Mouse (Mus musculus) neural tube, embryonic 13.5 days (tissue): ENCODE measurements around the gene Lepr. TPM values are rescaled to one million over a fixed set of nuclear protein-coding genes. Genes with fewer than 3 reads are reported as not detected.

Source experiments
- ATAC-seq: fragments of 200-750 bp; cut with Nextera tagmentation; 2 replicates; pipeline ENCODE4 v1.8.0; 2017; ENCODE audit warnings: low read depth, mild to moderate bottlenecking, moderate TSS enrichment, moderate library complexity
- H3K27ac ChIP-seq: fragments of 300-500 bp; sonication (generic); replicated peaks from 2 replicates; pipeline ENCODE4 v1.5.1; 2015; ENCODE audit warnings: moderate library complexity, mild to moderate bottlenecking, inconsistent platforms
- H3K27me3 ChIP-seq: fragments of 300-500 bp; sonication (generic); 2 replicates; pipeline ENCODE4 v1.6.1; 2015; ENCODE audit warnings: mild to moderate bottlenecking, inconsistent platforms
- H3K36me3 ChIP-seq: fragments of 300-500 bp; sonication (generic); 2 replicates; pipeline ENCODE4 v1.6.1; 2015; ENCODE audit warnings: mild to moderate bottlenecking, inconsistent platforms
- H3K4me1 ChIP-seq: fragments of 300-500 bp; sonication (generic); replicated peaks from 2 replicates; pipeline ENCODE4 v1.6.1; 2015; ENCODE audit warnings: inconsistent platforms
- H3K4me2 ChIP-seq: fragments of 300-500 bp; sonication (generic); 2 replicates; pipeline ENCODE4 v1.6.1; 2015; ENCODE audit warnings: inconsistent platforms, mild to moderate bottlenecking, moderate library complexity
- H3K4me3 ChIP-seq: fragments of 300-500 bp; sonication (generic); 2 replicates; pipeline ENCODE4 v1.5.1; 2015; ENCODE audit warnings: mild to moderate bottlenecking, inconsistent platforms
- H3K9ac ChIP-seq: fragments of 300-500 bp; sonication (generic); 2 replicates; pipeline ENCODE4 v1.6.1; 2015; ENCODE audit warnings: moderate library complexity, mild to moderate bottlenecking, inconsistent platforms
- H3K9me3 ChIP-seq: fragments of 300-500 bp; sonication (generic); 2 replicates; pipeline ENCODE4 v1.6.1; 2016; ENCODE audit warnings: inconsistent platforms
- WGBS: fragments of 180-500 bp; shearing (Covaris S2); methylation state at CpG from one replicate; pipeline ENCODE4 v1.1.7; 2015; 5-methylcytosine and 5-hydroxymethylcytosine counted together
- polyA plus RNA-seq: library from polyadenylated mRNA; unstranded; fragments of >200 nt; fragmentation: Nextera tagmentation; extraction: Ambion mirVana; gene quantifications from 2 replicates; pipeline ENCODE4 v1.2.1, GENCODE M21; 2015

The Lepr gene
- polyA plus RNA-seq: 4.9 and 5.8 TPM in 2 replicates

DNA sequence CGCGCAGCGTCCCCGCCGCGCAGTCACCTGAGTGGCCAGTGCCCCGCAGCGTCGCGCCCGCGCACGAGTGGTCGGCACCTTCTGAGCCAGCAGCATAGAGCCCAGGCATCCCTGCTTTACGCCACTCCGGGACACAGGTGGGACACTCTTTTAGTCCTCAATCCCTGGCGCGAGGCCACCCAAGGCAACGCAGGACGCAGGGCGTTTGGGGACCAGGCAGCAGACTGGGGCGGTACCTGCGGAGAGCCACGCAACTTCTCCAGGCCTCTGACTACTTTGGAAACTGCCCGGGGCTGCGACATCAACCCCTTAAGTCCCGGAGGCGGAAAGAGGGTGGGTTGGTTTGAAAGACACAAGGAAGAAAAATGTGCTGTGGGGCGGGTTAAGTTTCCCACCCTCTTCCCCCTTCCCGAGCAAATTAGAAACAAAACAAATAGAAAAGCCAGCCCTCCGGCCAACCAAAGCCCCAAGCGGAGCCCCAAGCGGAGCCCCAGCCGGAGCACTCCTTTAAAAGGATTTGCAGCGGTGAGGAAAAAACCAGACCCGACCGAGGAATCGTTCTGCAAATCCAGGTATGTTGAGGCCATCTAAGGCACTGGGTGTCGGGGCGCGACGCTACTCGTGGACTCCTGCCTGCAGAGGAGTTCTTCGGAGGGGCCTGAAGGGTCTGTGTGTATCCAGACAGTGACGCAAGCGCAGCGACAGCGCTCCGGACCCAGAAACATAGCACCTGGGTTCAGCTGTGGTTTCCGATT is at the start of gene Lepr:
TSS of gene Lepr (plus strand) at position 38 of the 755 bp plus-strand sequence.
- WGBS: under 1% methylated on average over 50 of the region's 50 CpGs
- H3K9me3 ChIP-seq: no peaks in the 10 kb centered on the region
- peak within 1 kb of the TSS; percentile 43 for H3K4me3 ChIP-seq
- peak within 1 kb of the TSS; percentile 92 for H3K4me2 ChIP-seq
- H3K27me3 ChIP-seq: peaks cover 36% of the 10 kb centered on the region
- H3K36me3 ChIP-seq: no peaks in the 10 kb centered on the region
- ATAC-seq: peak; percentile 40; the same call in 1 of the 2 replicates
- H3K4me1 ChIP-seq: peaks cover 12% of the 10 kb centered on the region
- H3K9ac ChIP-seq: peak within 1 kb of the TSS; percentile 69
- no peak within 1 kb of the TSS for H3K27ac ChIP-seq

DNA sequence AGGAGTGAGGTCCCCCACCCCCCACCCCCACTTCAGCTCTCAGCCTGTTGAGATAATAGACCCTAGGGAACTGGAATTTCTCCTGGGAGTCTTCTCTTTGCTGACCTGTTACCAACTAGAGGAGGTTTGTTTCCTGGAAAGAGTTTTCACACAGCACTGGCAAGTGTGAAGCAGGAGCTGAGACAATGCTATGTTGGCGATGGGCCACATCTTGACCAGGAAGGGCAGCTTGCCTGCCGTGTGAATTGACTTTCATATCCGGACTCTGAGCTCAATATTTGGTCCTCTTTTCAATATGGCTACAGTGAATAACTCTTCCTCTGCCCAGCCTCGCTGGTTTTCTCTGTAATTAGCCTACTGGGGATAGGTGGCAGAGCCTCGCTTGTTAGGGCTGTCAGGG is 48.0 kb upstream of the Lepr start:
- H3K4me1 ChIP-seq: no peaks in the 10 kb centered on the region
- WGBS: 68% methylated on average over 5 of the region's 5 CpGs
- ATAC-seq: no peak

DNA sequence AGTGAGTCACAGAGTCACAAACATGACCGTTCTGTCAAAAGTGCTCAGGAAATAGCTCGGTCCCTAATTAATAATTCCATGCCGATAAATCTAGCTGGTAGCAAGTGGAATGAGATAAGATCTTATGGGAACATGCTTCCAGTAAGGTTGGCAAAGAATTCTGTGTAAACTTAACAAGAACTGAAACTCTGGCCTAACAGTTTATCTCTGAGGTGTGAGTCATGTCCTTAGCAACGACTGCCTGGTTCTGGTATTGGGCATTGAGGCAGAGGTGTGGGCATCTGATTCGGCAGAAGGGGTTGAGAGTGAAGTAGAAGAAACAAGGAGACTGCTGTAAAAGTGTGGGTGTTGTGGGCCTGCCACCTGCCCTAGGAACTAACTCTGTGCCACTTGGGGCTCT is 47.4 kb upstream of the Lepr start:
- H3K4me2 ChIP-seq: no peak overlapping the region
- no peaks in the 10 kb centered on the region for H3K4me1 ChIP-seq
- H3K9me3 ChIP-seq: peaks cover 6% of the 10 kb centered on the region; the same call in 1 of the 2 replicates
- H3K9ac ChIP-seq: no peak overlapping the region
- H3K4me3 ChIP-seq: no peak overlapping the region
- H3K27ac ChIP-seq: no peak overlapping the region
- no peak for ATAC-seq
- WGBS: 80% methylated on average over 5 of the region's 5 CpGs
- H3K36me3 ChIP-seq: no peaks in the 10 kb centered on the region
- H3K27me3 ChIP-seq: no peaks in the 10 kb centered on the region

More for the DNA sequence above, 48.0 kb upstream of the Lepr start:
- Histone ChIP-seq H3K9me3 (peaks cover 6% of the 10 kb centered on the region; the same call in 1 of the 2 replicates), H3K4me2 (no peak overlapping the region), H3K4me3 (no peak overlapping the region), H3K27me3 (no peaks in the 10 kb centered on the region), H3K36me3 (no peaks in the 10 kb centered on the region), H3K9ac (no peak overlapping the region), H3K27ac (no peak overlapping the region)

DNA sequence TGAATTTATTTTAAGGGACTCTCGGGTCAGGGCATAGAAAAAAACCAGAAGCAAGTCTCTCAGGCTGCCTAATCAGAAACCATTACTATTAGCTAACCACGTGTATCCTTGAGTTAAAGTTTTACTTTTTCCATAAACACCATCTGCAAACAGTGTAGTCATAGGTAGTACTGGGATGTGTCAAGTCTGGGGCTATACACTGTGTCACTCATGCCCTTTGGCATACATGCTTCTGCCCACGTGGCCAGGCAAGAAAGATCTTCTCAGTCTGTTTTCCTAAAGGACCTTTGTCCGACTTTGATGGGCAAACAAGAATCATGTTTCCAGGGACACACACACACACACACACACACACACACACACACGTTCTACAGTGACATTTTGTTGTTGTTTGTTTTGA is 42.4 kb upstream of the Lepr start:
- Histone ChIP-seq H3K4me3 (no peak overlapping the region), H3K4me2 (no peak overlapping the region), H3K4me1 (no peaks in the 10 kb centered on the region), H3K36me3 (no peaks in the 10 kb centered on the region), H3K27me3 (no peaks in the 10 kb centered on the region), H3K9ac (no peak overlapping the region), H3K27ac (no peak overlapping the region), H3K9me3 (no peaks in the 10 kb centered on the region)
- WGBS: 83% methylated on average over 5 of the region's 5 CpGs
- no peak for ATAC-seq

DNA sequence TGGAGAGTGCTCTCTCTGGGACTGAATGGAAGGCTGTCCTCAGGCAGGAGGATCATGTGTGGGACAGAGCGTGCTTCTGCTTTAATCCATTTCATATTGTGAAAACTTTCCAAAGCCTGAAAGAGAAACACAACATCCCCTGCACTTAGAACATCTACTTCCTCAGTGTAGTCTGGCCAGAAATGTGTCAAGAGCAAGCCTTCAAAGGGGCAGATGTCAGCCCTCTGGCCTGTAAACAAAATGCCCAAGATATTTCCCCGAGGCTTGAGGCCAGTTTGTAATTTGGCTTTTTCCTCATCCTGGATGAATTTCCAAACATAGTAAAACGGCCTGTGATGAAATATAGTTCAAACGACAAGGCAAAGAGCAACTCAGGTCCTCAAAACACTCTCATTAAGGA is 41.5 kb upstream of the Lepr start:
- 80% methylated on average over 4 of the region's 4 CpGs for WGBS
- Histone ChIP-seq H3K4me3 (no peak overlapping the region), H3K4me2 (no peak overlapping the region), H3K36me3 (no peaks in the 10 kb centered on the region), H3K27me3 (no peaks in the 10 kb centered on the region), H3K4me1 (no peaks in the 10 kb centered on the region), H3K9ac (no peak overlapping the region), H3K9me3 (no peaks in the 10 kb centered on the region), H3K27ac (no peak overlapping the region)
- ATAC-seq: no peak

DNA sequence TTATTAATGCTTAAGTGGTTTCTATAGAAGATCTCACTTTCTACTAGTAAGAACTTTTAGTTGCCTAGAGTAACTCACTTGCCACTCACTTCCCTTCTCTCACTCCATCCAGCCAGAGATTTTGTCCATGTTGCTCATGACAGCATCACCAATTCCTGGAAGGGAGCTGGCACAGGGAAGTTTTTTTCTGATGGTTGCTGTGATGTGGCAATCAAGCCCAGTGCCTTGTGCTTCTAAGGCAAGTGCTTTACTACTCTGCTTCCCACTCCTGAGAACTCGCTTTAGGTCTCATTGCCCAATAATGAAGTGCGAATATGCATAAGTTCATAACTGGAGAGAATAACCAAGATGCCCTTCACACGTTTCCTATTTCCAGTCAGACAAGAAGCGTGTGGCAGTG is 34.6 kb upstream of the Lepr start:
- Histone ChIP-seq H3K27me3 (no peaks in the 10 kb centered on the region), H3K9me3 (no peaks in the 10 kb centered on the region)
- 90% methylated on average over 4 of the region's 4 CpGs for WGBS

DNA sequence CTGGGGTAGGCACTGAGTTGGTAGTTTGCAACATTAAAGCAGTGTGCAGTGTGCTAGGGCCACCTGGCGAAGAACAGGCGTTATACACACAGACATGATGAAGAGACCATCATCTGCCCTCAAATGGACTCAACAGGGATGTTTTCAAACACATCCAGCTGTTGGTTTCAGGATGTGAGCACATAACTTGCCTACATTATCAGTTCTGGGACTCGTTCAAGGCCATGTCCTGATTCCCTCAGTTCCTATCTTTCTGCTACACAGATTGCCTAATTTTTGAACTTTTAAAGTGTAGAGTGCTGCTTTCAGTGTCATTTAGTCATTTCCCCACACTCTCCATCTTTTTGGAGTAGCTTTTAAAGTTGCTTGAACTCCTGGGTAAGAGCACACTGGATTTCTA is 34.1 kb upstream of the Lepr start:
- Histone ChIP-seq H3K9ac (no peak overlapping the region), H3K4me2 (no peak overlapping the region), H3K36me3 (no peaks in the 10 kb centered on the region), H3K27me3 (no peaks in the 10 kb centered on the region), H3K4me3 (no peak overlapping the region), H3K27ac (no peak overlapping the region), H3K4me1 (no peaks in the 10 kb centered on the region), H3K9me3 (no peaks in the 10 kb centered on the region)
- no peak for ATAC-seq
- 84% methylated on average over 3 of the region's 3 CpGs for WGBS

More for the DNA sequence above, 34.6 kb upstream of the Lepr start:
- H3K4me3 ChIP-seq: no peak overlapping the region
- H3K4me2 ChIP-seq: no peak overlapping the region
- no peaks in the 10 kb centered on the region for H3K4me1 ChIP-seq
- H3K36me3 ChIP-seq: no peaks in the 10 kb centered on the region
- no peak for ATAC-seq
- no peak overlapping the region for H3K27ac ChIP-seq
- H3K9ac ChIP-seq: no peak overlapping the region

DNA sequence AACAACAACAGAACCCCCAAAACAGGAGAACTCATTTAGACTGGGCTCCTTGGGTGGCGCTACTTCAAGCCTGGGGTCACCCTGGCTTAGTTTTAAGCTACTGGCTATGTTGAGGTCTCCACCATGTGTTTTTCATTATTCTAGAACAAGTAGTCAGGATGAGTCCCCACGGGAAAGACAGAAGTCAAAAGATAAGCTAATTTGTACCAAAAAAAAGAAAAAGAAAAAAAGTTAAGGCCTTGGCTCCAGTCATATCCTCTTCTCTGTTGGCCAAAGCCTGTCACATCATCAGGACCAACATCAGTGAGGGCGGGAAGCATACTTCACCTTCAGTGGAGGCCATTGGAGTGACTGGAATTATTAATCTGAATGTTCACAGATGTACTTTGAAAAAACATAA is 32.4 kb upstream of the Lepr start:
- H3K4me2 ChIP-seq: no peak overlapping the region
- no peak overlapping the region for H3K27ac ChIP-seq
- no peaks in the 10 kb centered on the region for H3K27me3 ChIP-seq
- no peaks in the 10 kb centered on the region for H3K36me3 ChIP-seq
- WGBS: 81% methylated on average over 3 of the region's 3 CpGs
- no peak overlapping the region for H3K4me3 ChIP-seq
- ATAC-seq: no peak
- H3K9me3 ChIP-seq: no peaks in the 10 kb centered on the region
- H3K9ac ChIP-seq: no peak overlapping the region
- H3K4me1 ChIP-seq: no peaks in the 10 kb centered on the region

DNA sequence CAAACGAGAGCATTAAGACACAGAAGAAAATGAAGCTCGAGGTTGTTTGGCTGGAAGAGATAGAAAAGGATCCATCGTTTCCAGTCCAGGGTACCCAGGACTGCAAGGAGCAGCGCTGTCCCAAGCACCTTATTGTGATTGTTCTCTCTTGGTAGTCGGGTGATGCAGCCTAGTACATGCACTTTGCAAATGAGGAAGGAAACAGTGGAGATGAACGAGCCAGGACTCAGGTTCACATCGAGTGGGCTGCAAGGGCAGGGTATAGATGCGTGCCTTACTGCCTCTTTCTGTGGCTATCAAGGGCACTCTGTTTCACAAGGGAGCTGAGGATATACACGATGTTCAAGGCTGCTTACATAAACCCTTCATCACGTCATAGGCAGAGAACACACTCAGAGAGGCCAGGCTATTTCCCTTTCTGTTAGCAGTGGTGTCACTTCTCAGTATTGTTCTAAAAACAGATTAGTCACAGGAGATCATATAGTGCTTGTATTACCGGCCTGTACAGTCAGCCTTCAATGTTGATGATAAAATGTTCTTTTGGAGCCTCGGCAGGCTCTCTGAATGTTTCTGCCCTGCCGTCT is 30.9 kb upstream of the Lepr start:
- H3K27me3 ChIP-seq: no peaks in the 10 kb centered on the region
- no peaks in the 10 kb centered on the region for H3K9me3 ChIP-seq
- no peaks in the 10 kb centered on the region for H3K36me3 ChIP-seq
- no peak overlapping the region for H3K9ac ChIP-seq
- H3K4me3 ChIP-seq: no peak overlapping the region
- H3K4me1 ChIP-seq: no peaks in the 10 kb centered on the region
- 85% methylated on average over 13 of the region's 13 CpGs for WGBS
- no peak overlapping the region for H3K4me2 ChIP-seq
- no peak overlapping the region for H3K27ac ChIP-seq
- ATAC-seq: no peak

DNA sequence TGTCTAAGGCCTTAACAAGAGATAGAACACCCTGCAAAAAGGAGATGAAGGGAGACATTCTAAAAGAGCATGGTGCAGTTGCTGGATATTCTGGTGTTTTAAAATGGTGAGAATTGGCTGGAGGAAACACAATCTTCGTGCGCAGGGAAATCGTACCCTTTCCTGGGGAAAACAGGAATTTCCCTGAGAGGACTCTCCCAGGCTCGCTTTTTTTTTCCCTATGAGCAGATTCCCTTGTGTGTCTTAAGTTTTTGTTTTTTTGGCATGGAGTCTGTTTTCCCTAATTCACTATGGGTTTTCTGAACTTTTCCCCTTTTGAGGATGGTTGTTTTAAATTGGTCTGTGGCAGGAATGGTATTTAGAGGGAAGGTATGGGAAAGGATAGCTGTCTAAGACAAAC is 28.0 kb upstream of the Lepr start:
- H3K27ac ChIP-seq: no peak overlapping the region
- H3K27me3 ChIP-seq: no peaks in the 10 kb centered on the region
- no peak overlapping the region for H3K4me2 ChIP-seq
- H3K4me3 ChIP-seq: no peak overlapping the region
- no peaks in the 10 kb centered on the region for H3K9me3 ChIP-seq
- WGBS: 91% methylated on average over 4 of the region's 4 CpGs
- no peak overlapping the region for H3K9ac ChIP-seq
- ATAC-seq: no peak
- no peaks in the 10 kb centered on the region for H3K4me1 ChIP-seq
- H3K36me3 ChIP-seq: no peaks in the 10 kb centered on the region

DNA sequence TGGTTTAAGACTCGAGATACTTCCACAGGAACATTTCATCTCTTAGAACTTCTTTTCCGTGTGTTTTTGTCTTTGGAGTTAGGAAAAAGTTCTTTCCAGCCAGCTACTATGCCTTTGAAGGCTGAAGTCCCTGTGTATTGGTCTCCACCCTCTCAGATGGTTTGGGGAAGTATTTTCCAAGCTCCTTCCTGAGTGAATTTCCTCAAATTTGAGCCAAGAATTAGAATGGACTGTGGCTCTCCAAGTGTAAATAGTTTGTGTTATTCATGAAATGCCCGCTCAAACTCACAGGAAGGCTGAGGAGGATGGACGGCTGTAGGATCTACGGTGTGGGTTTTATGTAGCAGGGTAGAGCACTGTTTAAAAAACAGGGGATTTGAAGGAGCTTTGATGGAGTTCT is 27.6 kb upstream of the Lepr start:
- Histone ChIP-seq H3K4me1 (no peaks in the 10 kb centered on the region), H3K4me3 (no peak overlapping the region), H3K36me3 (no peaks in the 10 kb centered on the region), H3K27me3 (no peaks in the 10 kb centered on the region), H3K4me2 (no peak overlapping the region), H3K27ac (no peak overlapping the region), H3K9me3 (no peaks in the 10 kb centered on the region), H3K9ac (no peak overlapping the region)
- ATAC-seq: no peak
- WGBS: 79% methylated on average over 5 of the region's 5 CpGs

DNA sequence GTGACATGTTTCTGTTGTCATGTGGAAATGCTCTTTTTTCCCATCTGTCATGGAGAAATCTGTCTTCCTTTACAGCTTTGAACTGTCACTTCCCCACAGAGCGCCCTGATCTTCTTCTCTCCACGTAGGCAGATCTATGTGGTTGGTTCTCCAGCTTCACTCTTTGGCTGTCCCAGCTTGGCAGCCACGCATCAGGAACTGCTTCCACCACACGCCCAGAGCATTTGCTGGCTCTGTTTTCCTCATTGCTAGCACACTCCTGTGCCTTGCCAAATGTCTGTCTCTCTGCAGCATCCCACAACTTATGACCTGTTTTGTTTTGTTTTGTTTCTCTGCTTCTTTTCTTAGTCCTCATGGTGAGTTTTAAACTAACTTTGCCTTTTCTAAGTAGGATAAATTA is 24.3 kb upstream of the Lepr start:
- H3K4me3 ChIP-seq: no peak overlapping the region
- 82% methylated on average over 4 of the region's 4 CpGs for WGBS
- H3K4me1 ChIP-seq: no peaks in the 10 kb centered on the region
- H3K4me2 ChIP-seq: no peak overlapping the region
- H3K36me3 ChIP-seq: no peaks in the 10 kb centered on the region
- no peaks in the 10 kb centered on the region for H3K9me3 ChIP-seq
- no peak overlapping the region for H3K9ac ChIP-seq
- H3K27ac ChIP-seq: no peak overlapping the region
- H3K27me3 ChIP-seq: no peaks in the 10 kb centered on the region
- ATAC-seq: no peak

DNA sequence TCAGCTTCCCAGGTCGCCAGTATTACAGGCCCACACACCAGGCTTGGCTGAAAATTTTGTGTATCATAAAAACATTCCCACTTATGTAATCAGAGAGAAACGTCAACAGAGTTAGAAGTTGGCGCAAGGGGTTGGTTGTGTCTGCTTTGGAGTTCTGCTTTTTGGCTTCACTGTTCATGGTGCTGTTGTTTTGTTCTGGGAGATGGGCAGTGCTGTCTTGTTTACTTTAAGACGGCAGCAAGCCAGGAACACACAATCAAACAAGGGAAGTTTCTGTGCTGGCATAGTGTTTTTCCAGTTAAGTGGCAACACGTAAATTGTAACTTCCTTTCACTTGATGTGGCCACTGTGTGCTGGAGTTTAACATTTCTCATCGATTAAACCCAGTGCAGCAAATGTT is 22.7 kb upstream of the Lepr start:
- H3K9ac ChIP-seq: no peak overlapping the region
- H3K4me3 ChIP-seq: no peak overlapping the region
- no peaks in the 10 kb centered on the region for H3K9me3 ChIP-seq
- no peaks in the 10 kb centered on the region for H3K36me3 ChIP-seq
- no peak for ATAC-seq
- H3K27ac ChIP-seq: no peak overlapping the region
- 77% methylated on average over 6 of the region's 6 CpGs for whole genome bisulfite sequencing
- H3K27me3 ChIP-seq: no peaks in the 10 kb centered on the region
- no peaks in the 10 kb centered on the region for H3K4me1 ChIP-seq
- no peak overlapping the region for H3K4me2 ChIP-seq
